Mouse (Mus musculus) T-helper 17 cell (primary cell): Measurements from ENCODE around the gene Rprd1b.

Source experiments
- in situ Hi-C, 2 experiments: fragments of 300-600 bp; cut with MboI, MseI; formaldehyde crosslinking; loops; 1 replicate in 1 of 2; 2 replicates in 1 of 2; pipeline ENCODE4 v1.15.1; 2025; ENCODE audit warnings: high pct_unique_total_duplicates in 2 of 2

Rprd1b gene

DNA sequence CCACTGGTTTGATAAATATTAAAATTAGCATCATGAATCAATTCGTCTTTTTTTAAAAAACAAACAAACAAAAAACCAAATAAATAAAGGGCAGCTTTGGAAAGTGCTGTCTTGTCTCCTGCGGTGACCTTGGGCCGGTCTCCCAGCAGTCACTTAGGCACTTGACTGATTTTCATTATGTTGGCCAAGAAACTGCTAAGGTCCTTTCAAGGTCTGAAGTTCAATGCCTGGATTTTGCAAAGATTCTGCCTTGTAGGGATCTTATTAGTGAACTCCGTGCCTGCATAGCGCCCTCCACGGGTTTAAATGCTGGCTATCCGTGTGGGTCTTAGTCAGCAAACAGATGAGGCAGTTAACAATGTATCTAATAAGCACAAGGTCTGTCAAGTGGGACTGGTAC is 50.7 kb downstream of the Rprd1b start:
- in situ Hi-C loops, result no loop called here

DNA sequence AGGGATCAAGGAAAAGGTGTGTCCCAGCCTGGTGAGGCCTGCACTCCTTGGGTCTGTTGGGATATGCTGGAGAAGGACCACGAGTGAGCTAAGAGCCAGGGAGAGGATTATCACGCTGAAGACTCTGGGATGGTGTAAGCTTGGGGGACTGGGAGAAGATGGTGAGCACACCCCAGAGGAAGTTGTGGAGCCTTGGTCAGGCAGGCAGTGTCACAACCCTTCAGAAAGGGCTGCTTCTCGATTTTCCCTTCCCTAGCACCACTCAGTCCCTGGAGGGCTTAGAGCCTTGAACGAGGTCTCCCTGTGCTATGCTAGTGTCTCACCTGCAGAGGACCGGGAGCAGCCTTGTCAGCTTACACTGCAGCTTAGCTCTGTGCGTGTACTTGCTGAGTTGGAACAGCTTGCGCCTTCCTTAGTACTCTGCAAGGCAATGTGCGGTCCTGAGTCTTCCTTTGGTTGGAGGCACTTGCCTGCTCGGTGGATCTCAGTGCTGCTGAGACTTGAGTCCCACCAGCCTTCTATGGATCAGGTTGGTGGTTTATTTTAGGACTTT is 51.6 kb downstream of the Rprd1b start:
- in situ Hi-C loops, result no loop called here

DNA sequence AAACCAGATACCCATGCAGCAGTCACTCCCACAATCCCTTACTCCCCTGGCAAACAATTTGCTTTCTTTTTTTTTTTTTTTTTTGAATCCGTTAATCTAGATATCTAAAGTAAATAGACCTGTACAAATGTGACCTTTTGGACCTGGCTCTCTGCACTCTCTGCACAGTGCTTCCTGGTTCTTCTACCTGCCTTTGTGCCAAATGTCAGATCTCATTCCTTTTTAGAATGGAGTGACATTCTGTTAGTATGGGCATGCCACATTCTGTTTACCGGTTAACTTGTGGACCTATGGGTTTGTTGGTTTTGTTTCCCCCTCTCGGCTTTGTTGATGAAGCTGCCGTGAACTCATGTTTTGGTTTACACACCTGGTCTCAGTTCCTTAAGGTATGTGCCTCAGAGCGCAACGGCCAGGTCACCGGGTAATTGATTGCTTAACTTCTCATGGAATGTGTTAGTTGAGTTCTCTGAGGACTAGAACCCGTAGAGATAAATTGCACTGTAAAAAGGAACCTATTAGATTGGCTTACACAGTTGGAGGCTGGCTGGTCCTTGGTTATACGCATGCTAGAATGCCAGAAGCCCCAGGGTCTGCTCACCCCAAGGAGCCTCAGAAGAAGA is 52.4 kb downstream of the Rprd1b start:
- in situ Hi-C loops, result no loop called here

DNA sequence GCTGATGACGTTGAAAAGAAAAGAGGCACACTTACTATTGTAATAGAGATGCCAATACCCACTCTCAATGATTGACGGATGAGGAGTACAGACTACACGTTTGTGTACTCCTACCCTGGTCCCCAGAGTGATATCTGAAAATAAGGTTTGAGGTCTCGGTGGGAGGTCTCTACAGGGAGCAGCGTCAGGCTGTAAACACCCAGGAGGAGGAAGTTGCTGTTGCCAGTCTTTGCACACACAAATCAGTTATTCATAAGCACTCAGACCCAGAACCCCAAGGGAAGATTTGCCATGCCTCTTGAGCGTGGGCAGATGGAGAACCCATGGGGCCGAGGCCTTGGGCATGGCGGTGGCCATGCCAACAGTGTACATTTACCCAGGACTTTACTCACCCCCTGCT is 56.2 kb downstream of the Rprd1b start:
- in situ Hi-C loops, result no loop called here

DNA sequence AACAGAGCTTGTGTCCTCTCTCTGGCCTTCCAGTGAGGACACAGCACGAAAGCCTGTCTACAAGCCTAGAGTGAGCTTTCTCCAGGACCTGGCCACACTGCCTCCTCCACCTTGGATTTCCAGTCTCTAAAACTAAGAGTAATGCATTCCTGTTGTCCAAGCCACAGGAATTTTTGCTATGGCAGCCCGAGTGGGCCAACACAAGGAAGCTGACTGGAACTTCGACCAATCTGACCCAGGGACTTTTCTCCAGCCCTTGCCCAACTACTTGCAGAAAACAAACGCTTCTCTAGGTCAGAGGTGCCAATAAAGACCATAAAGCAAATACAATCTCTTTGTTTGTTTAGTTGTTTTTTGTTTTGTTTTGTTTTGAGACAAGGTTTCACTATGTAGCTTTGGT is 61.8 kb downstream of the Rprd1b start:
- in situ Hi-C loops, result no loop called here

GRCm38 (mm10) chr2:158093345-158093744 is 65.0 kb downstream of the Rprd1b start:
- in situ Hi-C loops, result no loop called here

GRCm38 (mm10) chr2:158094300-158094699 is 66.0 kb downstream of the Rprd1b start:
- in situ Hi-C loops, result no loop called here

DNA sequence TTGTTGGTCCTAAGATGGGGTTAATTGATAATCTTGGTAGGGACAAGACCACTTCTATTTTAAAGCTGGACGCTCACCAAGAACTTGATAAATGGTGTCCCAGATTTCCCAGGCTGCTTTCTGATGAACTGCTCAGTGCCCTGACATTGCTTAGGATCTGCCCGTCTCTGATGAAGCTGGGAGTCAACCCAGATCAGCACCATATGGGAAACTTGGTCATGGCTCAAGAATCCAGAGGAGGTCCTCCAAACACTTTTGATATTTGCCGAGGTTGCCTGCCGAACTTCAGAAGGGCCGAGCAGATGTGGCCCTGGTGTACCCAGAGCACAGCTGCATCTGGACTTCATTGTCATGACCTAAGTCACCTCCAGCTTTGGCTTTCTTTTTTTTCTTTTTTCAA is 66.5 kb downstream of the Rprd1b start:
- in situ Hi-C loops, result no loop called here

- in situ Hi-C loops, result no loop called here
These were observed 68.8 kb downstream of the Rprd1b start for GRCm38 (mm10) chr2:158097071-158097470.

DNA sequence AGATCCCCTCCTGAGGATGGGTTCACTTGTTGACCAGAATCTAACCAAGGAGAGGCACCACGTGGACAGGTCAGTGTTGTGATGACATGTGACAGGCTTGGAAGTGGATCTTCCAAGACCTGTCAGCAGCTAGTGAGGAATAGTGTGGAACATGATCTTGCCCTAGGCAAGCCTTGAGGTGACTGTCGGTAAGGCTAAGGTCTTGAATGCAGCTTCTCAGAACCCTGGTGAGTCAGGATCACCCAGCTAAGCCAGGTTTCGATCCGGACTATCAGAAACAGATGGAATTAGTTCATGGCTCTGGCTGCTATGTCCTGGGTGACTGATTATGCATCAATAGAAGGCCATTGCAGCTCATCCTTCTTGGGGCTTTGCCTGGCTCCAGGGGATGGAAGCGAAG is 70.4 kb downstream of the Rprd1b start:
- in situ Hi-C loops, result no loop called here

- in situ Hi-C loops, result no loop called here
These were observed 71.2 kb downstream of the Rprd1b start for GRCm38 (mm10) chr2:158099537-158099936.

- in situ Hi-C loops, result no loop called here
These were observed 73.5 kb downstream of the Rprd1b start for GRCm38 (mm10) chr2:158101768-158102167.

- in situ Hi-C loops, result no loop called here
These were observed 76.7 kb downstream of the Rprd1b start for GRCm38 (mm10) chr2:158104966-158105365.

DNA sequence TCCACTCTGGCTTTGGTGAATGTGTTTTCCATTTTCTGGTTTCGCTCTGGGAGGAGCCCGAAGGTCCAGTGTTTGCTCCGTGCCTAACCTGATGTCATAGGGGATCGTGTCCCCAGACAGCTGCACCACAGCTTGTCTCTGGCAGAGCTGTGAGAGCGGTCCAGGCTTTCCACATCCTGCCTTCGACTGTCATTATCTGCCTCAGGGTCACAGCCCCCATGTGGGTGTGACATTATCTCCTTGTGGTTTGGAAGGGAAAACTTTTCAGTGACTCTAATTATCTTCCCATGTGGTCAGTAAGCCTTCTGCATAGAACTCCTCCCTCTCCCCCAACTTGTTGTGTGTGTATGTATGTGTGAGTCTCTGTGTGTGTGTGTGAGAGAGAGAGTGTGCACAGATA is 77.3 kb downstream of the Rprd1b start:
- in situ Hi-C loops, result no loop called here

- in situ Hi-C loops, result no loop called here
These were observed 78.8 kb downstream of the Rprd1b start for GRCm38 (mm10) chr2:158106947-158107587.

DNA sequence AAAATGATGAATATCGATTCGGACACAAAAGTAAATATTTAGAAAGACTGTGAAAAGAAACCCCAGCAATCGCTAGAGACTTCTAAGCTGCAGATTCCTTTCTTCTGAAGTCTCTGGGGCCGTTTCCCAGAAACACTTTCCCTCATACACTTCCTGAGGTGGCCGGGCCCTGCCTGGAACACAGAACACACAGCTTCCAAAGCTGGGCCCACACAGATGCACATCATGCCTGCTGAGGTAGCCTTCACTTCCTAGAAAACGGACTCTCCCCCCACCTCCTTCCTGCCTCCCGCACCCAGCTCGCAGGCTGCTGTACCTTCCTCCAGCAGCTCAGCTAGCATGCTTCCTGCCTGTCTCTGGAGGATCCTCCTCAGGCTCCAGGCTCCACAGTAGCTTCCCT is 81.2 kb downstream of the Rprd1b start:
- in situ Hi-C loops, result no loop called here

- in situ Hi-C loops, result no loop called here
These were observed 85.4 kb downstream of the Rprd1b start for GRCm38 (mm10) chr2:158113591-158114257.

- in situ Hi-C loops, result no loop called here
These were observed 86.6 kb downstream of the Rprd1b start for GRCm38 (mm10) chr2:158114931-158115330.

- in situ Hi-C loops, result no loop called here
These were observed 87.6 kb downstream of the Rprd1b start for GRCm38 (mm10) chr2:158115838-158116453.

- in situ Hi-C loops, result no loop called here
These were observed 88.4 kb downstream of the Rprd1b start for GRCm38 (mm10) chr2:158116653-158117052.

DNA sequence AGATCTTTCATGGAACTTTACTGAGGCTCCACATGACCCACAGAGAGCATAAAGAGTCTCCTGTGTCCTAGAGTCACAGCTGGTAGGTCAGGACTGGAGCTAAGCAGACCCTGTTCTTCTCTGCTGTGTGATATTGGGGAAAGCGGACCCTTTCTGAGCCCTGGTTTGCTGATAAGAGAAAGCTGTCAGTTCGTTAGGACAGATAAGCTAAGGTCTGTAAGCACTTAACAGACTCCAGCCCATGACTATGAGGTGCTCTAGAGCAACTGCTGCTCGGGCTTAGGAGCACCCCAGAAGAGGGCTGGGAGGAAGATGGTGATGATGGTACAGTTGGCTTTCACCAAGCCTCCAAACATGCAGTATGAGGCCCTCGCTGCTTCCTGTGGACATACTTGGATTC is 90.8 kb downstream of the Rprd1b start:
- in situ Hi-C loops, result no loop called here

- in situ Hi-C loops, result no loop called here
These were observed 91.9 kb downstream of the Rprd1b start for GRCm38 (mm10) chr2:158120211-158120610.
